Mouse (Mus musculus): ENCODE results near the gene Cldn19.

- TF ChIP-seq CTCF (IDR thresholded peaks at IDR 0.05; ENCODE audit: borderline replicate concordance, control insufficient read depth, extremely low read depth, insufficient read depth, low read length, poor library complexity) (peak; percentile 31; the same call in 1 of the 2 replicates), POLR2A (IDR thresholded peaks at IDR 0.05; ENCODE audit: control insufficient read depth, extremely low read depth, insufficient read depth, low read length, poor library complexity) (no peak)
Measured at GRCm38 (mm10) chr4:119293574-119294258, 38.5 kb downstream of the Cldn19 start.

Measured in thymus, adult 2 months (tissue).